13 mouse cellular contexts compared by ENCODE assay signal in the genomic region with DNA sequence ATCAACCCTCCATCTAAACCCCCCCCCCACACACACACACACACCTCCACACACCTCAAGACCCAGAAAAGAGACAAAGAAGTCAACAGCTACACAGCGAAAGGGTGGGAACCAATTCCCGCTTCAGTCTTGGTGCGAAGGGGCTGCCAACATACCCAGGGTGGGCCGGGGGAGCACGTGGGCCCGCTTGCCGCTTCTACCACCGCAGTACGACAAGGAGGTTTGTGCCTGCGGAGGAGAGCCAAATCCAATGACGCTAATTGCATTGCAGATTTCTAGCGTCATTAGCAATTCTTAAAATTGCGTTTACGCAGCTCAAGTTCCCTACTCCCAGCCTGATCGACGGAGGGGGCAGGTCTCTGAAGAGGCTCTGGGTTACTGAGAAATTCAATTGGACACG.
"Had no signal": no experiment of that assay in that cellular context is flagged by ENCODE, and none has a peak within 500 bp of the region (broad histone marks: within the 10 kb centered on the region; RNA-seq: fewer than 3 reads in every experiment).

No protein-coding gene starts in this region.

- H3K36me3 ChIP-seq: limb, embryonic 13.5 days; midbrain, embryonic 13.5 days; neural tube, embryonic 15.5 days; stomach, embryonic 15.5 days had no signal

- H3K27ac ChIP-seq: kidney, postnatal 0 days; limb, embryonic 13.5 days; liver, embryonic 14.5 days; midbrain, embryonic 13.5 days; neural tube, embryonic 15.5 days; stomach, embryonic 15.5 days had no signal

- H3K4me2 ChIP-seq: limb, embryonic 13.5 days; midbrain, embryonic 13.5 days; neural tube, embryonic 15.5 days; stomach, embryonic 15.5 days had no signal

- DNase-seq: kidney, postnatal 36 days; left cerebral cortex, postnatal 4 days; lung, adult 18-20 months; spleen, adult 18-20 months; thymus, adult 2 months; thymus, postnatal 25 days had no signal

- ATAC-seq: midbrain, embryonic 13.5 days had no signal

- H3K4me3 ChIP-seq: limb, embryonic 13.5 days; midbrain, embryonic 13.5 days; myocyte; neural tube, embryonic 15.5 days; stomach, embryonic 15.5 days had no signal

- H3K9me3 ChIP-seq: midbrain, embryonic 13.5 days; neural tube, embryonic 15.5 days; stomach, embryonic 15.5 days had no signal

- H3K9ac ChIP-seq: limb, embryonic 13.5 days; liver, embryonic 14.5 days; midbrain, embryonic 13.5 days; neural tube, embryonic 15.5 days; stomach, embryonic 15.5 days had no signal

- H3K27me3 ChIP-seq: midbrain, embryonic 13.5 days; neural tube, embryonic 15.5 days; stomach, embryonic 15.5 days had no signal
